Mouse (Mus musculus) naive thymus-derived CD4-positive, alpha-beta T cell, adult 2 months (primary cell): ENCODE measurements around the gene B3gnt9.
"Not testable (repeated sequence)": the region's sequence is repeated elsewhere in the genome, so short reads cannot be mapped to it uniquely, and the experiment has no call there.

ENCODE experiments used
- DNase-seq: peaks from one replicate; pipeline ENCODE4 v3.0.0-alpha.2; 2011; ENCODE audit warnings: low read depth

B3gnt9 gene

DNA sequence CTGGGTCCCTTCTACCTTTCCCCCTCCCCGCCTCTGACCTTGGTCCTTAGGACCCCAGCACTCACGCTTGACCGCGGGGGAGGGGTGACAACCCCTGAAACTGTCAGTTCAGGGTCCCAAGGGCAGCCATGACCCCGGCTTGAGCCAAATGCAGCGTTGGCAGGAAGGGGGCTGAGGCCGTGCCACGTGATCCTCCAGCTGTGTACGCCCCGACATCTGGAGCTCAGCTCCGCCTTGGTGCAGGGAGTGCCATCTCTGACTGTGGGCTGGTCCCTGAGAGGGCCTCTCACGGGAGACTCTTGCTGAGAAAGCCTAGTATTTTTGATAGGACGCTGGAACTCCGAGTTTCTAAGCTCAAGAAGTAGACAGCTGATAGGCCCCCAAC lies at the start of gene B3gnt9:
Gene B3gnt9 (minus strand): TSS at position 188 of the 385 bp plus-strand sequence.
- DNase-seq, result peak; percentile 57

DNA sequence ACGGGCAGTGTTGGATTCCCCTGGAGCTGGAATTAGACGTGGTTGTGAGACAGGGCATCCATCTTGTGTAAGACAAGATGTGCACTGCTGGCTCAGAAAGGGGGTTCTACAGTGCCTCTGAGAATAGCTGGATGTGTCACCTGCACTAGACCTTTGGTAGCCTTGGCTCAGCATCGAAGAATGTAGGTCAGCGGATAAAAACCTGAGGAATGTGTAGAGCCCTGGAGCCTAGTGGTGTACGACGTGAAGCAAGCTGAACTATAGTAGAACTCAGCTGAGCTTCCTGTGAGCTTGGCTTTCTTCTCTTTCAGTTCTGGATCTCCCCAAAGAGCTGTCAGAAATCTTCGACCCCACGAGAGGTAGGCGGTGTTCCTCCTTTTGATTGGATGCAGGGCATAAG lies 48.9 kb upstream of the B3gnt9 start:
- no peak for DNase-seq

DNA sequence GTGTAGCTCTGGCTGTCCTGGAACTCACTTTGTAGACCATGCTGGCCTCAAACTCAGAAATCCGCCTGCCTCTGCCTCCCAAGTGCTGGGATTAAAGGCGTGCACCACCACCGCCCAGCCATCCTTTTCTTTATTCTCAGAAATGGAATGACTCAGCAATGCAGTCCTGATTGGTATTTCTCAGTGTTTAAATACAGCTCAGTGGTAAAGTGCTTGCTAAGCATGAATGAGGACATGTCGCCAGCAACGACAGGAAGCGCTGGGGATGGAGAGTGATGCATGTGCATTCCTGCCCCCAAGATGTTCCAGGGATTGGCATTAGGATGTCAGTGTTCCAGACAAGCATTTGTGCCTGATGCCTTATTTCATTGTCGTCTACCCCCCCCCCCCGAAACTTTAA lies 48.4 kb upstream of the B3gnt9 start:
- no peak for DNase-seq

DNA sequence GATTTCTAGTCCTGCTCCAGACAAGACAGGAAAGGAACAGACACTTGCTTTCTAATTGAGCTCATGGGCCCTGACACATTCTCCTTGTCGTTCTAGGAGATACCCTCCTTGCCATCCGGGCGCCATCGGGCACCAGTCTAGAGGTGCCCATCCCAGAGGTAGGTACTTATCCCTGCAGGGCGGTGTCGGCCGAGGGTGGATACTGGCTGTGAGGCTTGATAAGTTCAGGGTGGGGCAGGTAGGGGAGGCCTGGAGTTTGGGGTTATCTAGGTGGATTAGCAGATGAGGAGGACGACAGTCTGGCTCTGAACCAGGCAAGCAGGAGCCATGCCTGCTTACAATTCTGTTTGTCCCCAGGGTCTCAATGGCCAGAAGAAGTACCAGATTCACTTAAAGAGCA lies 45.0 kb upstream of the B3gnt9 start:
- DNase-seq, result no peak

DNA sequence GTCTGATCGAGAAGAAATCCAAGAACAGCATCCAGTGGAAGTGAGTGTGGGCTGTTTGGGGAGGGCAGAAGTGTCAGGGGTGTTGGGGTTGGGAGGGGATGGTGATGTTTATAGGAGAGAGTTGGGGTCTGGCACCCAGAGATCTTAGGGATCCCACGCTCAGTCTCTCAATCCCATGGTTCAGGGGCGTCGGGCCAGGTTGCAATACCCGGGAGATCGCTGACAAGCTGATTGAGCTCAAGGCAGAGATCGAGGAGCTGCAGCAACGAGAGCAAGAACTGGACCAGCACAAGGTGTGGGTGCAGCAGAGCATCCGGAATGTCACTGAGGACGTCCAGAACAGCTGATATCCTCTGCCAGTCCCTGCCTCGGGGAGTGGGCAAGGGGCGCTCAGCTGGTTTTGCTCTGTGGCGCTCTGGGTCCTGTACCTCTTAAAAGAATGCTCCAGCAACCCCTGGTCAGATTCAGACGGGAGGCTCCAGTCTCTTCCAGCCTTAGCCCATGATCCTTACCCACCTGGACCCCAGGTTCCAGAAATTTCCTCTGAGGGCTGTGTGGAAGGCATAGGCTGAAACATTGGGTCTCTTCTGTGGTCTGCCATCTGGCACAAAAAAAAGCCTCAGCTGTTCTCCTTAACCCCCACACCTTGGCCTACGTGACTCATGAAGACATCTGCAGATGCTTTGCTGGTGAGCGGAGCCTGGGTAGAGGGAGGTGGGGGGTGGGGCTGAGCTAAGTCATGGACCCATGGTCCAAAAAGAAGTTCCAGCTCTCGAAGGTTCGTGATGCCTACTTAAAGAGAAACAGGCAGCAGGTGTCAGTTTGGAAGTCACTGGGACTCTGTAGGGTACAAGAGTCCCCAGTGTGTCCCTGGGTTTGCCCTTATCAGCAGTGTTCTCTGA lies 43.6 kb upstream of the B3gnt9 start:
- no peak for DNase-seq

DNA sequence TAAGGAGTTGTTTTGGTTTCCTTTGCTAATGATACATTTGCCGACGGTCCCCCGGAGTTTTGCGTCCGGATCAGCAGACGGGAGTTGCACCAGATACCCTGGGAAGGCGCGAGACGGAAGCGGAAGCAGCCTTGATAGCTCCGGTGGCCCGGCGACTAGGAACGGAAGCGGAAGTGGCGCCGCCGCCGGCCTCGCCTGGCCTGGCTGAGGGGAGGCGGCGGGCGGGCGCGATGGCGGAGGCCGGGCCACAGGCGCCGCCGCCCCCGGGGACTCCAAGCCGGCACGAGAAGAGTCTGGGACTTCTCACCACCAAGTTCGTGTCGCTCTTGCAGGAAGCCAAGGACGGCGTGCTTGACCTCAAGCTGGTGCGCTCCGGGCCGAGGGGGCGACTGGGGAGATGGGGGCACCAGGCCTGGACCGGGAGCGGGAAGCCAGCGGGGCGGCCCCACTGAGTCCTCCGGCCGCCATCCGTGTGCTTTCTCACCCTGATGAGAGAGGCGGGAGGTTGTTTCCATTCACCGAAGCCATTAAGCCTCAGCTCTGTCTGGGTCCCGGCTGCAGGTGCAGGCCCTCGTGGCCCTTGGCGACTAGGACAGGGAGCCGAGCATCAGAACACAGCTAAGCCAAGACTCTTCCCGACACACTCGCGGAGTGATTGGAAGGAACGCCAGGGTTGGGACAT lies 42.7 kb upstream of the B3gnt9 start, which contains the start of gene E2f4:
Gene E2f4 (plus strand): TSS at position 153 of the 682 bp plus-strand sequence.
- peak; percentile 86 for DNase-seq

DNA sequence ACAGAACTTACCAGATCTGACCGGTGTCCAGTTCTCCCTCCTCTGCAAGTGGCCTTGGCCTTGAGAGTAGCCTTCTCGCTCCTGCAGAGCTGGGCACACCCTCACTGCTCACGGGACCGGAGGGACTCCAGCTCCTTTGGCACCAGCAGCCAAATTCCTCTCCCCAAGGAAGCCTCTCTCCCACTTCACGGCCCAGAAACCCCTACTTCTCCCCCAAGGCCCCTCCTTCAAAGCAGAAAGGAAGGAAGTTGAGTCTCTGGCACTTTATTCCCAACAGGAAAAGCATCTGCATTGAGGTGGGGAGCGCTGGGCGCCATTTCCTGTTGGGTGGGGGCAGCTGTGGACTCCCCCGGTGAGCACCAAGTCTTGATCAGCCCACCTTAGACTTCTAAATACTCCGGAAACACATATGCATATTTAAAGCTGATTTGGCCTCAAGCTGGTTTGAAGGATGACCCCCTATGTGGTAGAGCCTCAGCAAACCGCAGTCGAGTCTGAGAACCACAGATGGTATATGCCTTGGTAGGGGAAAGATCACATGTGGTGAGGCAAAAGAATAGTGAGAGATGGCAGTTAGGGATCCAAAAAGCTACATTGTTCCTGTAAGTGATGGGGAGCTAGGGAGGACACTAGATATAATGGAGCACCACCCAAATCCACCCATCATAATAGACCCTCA lies 41.1 kb upstream of the B3gnt9 start, which contains the start of gene Exoc3l:
Gene Exoc3l (minus strand): TSS at position 207 of the 679 bp plus-strand sequence.
- no peak for DNase-seq

DNA sequence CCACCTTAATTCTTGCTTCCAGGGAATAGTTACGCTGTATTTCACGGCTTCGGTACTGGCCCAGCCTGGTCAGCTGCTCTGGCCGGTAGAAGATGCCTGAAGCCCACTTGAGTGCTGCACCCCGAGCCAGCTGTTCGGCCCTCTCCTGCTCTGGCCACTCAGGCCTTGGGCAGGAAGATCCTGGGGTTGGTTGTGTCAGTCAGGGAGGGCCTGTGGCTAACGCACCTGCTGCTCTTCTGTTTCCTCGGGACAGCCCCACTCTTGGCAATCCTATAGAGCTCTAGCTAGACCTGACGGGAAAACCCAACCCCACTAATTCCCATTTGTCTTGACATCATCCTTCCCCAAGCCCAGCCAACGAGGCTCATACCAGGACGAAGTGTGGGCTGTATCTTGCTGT lies 40.3 kb upstream of the B3gnt9 start:
- DNase-seq, result no peak

DNA sequence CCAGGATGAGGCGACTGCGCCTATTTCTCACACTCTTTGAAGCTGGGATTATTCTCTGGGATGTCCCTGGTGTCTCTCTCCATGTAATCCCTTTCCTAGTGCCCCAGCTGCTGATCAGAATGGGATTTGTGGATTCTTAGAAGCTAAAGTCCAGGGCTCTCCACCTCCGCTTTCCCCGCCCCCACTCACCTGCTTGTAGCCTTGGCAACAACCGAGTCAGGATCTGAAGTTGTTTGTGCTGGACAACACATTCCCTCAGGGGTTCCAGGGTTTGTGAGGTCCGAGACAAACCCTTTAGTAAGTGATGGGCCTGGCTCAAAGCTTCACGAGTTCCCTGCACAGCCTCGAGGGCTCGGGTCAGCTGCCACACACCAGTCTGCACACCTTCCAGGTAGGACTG lies 39.8 kb upstream of the B3gnt9 start:
- no peak for DNase-seq

DNA sequence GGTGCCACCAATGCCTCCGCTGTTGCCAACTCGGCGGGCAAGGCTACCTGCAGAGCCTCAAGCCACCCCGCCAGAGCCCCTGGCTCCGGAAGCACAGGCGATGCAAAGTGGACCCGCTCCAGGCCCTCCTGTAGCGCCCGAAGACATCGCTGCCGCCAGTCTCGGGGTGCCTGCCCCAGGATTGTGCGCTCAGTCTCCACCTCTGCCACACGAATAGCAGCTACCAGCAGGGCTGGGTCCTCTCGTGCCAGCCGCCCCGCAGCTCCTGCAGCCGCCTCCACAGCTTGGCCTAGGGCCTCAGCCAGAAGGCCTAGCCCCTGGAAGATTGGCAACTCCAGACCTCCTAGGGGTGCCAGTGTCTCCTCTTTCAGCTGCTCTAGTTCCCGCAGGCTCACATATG lies 38.5 kb upstream of the B3gnt9 start:
- no peak for DNase-seq

DNA sequence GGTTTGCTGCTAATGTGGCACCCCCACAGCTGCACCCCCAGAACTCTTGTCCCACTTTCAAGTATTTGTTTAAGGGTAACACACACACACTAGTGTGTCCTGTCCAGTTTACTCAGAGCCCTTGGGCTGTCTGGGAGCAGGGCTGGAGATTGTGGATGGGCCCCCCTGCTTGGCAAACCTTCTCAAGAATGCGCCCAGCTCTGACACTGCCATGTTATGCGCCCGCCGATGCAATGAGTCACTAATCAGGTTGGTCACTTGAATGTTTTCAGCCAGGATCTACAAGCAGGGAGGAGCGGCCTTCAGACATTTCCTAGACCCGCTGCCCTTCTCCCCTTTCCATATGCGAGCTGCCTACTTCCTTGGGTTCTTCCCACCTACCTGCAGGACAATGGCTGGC lies 37.5 kb upstream of the B3gnt9 start:
- DNase-seq, result no peak

DNA sequence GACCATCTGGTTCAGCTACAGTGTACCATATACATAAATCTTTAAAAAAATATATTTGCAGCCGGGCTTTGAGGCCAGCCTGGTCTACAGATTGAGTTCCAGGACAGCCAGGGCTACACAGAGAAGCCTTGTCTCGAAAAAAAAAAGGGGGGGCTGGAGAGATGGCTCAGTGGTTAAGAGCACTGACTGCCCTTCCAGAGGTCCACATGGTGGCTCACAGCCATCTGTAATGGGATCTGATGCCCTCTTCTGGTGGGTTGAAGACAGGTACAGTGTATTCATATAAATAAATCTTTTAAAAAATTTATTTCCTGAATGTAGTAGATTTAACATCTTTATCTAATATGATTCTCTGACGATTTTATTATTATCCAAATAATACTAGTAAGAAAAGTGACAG lies 36.8 kb upstream of the B3gnt9 start:
- DNase-seq, result not testable (repeated sequence)

DNA sequence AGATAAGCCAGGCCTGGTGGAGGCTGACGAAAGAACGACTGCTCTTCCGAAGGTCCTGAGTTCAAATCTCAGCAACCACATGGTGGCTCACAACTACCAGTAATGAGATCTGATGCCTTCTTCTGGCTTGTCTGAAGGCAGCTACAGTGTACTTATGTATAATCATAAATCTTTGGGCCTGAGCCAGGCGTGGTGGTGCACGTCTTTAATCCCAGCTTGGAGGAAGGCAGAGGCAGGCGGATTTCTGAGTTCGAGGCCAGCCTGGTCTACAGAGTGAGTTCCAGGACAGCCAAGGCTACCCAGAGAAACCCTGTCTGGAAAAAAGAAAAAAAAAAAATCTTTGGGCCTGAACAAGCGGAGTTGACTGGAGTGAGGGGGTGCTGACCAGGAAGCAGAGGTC lies 36.4 kb upstream of the B3gnt9 start:
- DNase-seq, result not testable (repeated sequence)

DNA sequence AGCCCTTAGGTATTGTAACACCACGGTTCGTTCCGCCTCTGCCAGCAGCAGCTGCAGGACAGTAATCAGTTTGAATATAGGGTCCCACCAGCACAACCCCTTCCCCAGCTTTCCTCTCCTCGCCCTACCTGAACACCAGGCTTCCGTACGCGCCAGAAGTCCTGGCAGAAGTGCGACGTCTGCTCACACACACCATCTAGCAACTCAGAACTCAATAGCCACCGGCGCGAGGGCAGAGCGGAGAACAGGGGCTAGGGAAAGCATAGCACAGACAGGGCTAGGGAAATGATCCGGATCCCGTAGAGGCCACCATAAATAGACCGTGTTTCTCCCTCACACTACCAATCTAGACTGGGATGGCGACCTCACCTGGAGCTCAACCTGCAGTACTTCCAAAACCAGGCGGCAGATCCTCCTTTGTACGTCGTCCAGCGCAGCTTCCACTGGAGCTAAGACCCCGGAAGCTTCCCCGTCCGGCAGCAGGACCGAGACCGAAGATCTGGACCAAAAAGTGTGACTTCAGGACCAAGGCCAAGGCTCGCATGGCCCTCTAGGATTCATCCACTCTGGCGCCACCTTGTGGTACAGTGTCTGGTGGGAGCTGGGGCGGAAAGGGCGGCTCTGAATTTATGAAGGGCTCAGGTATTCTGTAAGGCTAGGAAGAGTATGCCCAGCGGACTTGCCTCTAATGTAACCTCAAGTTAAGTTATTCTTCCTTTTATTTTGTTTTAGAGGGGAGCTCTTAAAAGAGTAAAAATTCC lies 35.8 kb upstream of the B3gnt9 start:
- peak; percentile 94 for DNase-seq

DNA sequence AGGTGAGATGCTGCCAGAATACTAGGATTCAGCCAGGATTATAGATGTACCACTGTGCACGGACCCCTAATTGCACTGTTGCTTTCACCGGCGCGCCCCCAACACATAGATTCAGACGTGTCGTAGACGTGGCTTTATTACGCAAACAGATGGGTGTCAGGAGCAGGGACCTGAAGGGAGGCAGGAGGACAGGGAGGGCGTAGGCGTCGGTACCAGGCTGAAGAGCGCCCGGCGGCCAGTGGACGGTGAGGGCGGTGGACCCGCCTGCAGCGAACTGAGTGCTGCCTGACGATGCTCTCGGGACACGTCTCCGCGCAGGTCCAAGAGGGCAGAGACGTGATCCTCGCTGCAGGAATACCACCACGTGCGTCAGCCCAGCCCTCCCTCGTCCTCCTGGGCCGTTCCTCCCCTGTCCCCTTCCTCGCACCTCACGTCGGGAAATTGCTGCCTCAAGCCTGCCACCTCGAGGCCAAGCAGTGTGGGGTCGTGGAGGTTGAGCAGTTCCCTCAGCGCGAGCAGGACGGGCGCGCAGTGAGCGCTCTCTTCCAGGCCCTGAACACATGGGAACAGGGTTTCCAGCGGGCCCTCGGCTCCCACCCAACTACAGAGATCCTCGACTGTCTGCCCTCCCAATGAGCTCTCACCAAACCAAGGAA lies 35.0 kb upstream of the B3gnt9 start, which contains the start of gene 4931428F04Rik:
Gene 4931428F04Rik (minus strand): TSS at position 60 of the 656 bp plus-strand sequence.
- DNase-seq, result peak; percentile 66

DNA sequence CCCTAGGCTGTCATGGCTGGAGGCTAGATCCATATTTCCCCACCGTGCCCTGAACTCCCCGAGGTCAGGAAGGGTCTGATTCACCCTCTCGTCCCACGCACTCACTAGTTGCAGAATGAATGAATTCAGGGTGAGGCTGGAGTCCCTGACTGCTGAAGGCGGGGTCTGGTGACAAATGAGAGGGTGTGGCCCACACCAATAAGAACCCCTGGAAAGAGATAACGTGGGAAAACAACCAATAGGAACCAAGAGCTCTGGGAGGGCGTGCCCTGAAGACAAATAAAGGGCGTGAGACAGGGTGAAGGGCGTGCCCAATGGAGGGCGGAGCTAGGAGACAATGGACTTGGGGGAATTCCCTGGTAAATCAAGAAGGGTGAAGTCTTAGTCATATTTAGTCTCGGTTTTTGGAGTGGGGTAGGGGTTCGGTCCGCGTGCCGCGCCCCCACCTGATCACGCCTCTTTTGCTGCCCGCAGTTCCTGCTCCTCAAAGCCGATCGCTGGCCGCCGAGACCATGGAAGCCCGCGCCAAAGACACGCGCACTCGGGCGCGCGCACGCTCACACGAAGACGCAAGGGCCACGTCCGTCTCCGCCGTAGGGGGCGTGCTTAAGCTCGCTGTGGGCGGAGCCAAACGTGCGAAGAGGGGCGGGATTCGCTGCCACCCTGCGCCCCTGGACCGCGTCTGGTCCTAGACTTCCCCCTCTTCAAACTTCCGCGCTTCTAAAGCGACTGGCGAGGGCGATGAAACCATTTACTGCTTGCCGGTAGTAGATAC lies 34.2 kb upstream of the B3gnt9 start:
- peak; percentile 98 for DNase-seq

DNA sequence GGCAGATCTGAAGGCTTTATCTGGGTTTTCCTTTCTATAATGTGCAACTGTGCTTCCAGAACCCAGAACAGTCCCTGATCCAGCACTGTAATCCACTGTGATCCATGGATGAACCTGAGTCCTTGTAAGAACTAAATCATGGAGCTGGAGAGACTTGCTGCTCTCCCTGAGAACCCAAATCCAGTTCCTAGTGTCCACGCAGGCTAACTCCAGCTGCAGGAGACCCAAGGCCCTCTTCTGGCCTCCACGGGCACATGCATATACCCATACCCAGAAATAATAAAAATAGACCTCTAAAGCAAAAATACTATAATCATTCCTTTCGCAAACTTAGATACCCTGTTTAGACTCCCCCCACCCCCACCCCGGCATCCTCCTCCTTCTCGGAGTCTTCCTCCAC lies 33.3 kb upstream of the B3gnt9 start:
- DNase-seq, result no peak

DNA sequence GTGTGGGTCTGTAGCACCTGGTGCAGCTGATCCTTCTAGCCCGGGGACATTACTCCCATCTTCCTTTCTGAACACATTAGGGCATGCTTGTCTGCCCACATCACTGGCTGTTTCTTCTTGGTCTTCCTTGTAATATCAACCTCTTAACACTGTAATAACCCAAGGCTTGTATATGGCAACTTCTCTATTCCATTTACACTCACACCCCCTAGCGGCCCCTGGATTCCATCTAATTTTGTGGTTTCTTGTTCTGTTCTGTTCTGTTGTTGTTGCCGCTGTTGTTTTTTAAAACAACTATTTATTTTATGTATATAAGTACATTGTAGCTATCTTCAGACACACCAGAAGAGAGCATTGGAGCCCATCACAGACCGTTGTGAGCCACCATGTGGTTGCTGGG lies 32.0 kb upstream of the B3gnt9 start:
- DNase-seq, result no peak

DNA sequence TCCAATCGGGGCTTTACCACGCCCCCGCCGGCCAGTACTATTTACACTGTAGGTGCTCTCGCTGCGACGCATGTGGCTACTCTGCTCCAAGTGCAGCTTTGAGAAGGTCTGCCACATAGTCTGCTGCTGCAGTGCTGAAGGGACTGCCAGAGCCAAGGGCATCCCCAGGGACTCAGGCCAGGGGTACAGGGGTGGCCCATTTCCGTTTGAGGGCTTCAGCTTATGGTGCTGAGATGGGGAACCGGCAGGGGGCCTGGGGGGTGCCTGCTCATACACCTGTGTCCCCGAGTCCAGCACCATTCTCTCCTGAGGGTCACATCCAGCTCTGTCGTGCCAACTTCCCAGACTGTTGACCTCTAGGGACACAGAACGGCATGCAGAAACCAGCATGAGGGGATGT lies 30.6 kb upstream of the B3gnt9 start:
- no peak for DNase-seq

DNA sequence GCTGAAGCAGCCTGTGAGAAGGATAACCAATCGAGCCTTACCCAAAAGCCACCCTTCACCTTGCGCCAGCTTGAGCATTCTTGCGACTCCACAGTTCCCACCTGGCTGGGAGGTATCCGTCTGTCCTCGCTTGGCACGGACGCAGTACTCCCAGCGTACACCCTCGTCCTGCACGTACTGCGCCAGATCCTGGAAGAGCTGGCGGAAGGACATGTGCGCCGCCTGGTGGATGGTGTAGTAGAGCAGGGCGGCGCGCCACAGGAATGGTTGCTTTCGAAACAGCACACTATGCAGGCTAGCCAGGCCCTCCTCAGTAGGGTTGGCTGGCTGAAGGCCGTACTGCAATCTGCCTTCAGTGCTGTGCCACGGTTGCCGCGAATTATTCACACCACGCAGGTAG lies 28.1 kb upstream of the B3gnt9 start:
- peak; percentile 71 for DNase-seq
